Mouse (Mus musculus) olfactory bulb, adult 2 months (tissue): ENCODE results near the gene Gm45618.

Source experiments
- CTCF ChIP-seq: fragments of 200-500 bp; IDR thresholded peaks from 2 replicates; pipeline ENCODE4 v1.5.1; 2012; ENCODE audit warnings: low read depth, mild to moderate bottlenecking, low read length, moderate library complexity; ENCODE audit not compliant: insufficient read depth
- POLR2A ChIP-seq: fragments of 200-500 bp; IDR thresholded peaks from 2 replicates; pipeline ENCODE4 v1.6.1; 2012; ENCODE audit warnings: mild to moderate bottlenecking, low read depth, low read length, moderate library complexity; ENCODE audit not compliant: insufficient read depth

DNA sequence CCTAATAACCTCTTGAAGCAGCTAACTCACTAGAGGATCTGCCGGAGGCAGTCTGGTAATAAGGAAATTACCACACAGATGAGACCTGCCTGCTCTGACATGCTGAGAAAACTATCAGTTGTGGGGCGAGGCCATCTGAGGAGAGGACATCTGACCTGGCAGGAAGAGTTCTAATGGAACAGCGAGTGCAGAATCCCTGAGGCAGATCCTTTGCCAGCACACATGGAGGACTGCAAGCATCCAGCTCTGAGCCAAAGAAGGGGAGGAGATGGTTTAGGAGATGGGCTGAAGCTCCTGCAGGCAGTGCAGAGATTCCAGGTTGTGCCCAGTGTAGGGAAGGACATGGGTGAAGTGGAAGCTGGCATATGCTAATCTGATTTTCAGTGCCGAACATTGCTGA is 31.7 kb upstream of the Gm45618 start:
- TF ChIP-seq POLR2A, result no peak
- no peak for TF ChIP-seq CTCF
